Mouse (Mus musculus) stomach, postnatal 0 days (tissue): ENCODE results near the gene Hist1h1c. TPM values are rescaled to one million over a fixed set of nuclear protein-coding genes. Genes with fewer than 3 reads are reported as not detected.
"Not testable (repeated sequence)": the region's sequence is repeated elsewhere in the genome, so short reads cannot be mapped to it uniquely, and the experiment has no call there.

Source experiments
- ATAC-seq: fragments of 200-750 bp; cut with Nextera tagmentation; 2 replicates; pipeline ENCODE4 v1.8.0; 2017; ENCODE audit not compliant: low FRiP score, low TSS enrichment
- DNase-seq: peaks from one replicate; pipeline ENCODE4 v3.0.0-alpha.2; 2016; ENCODE audit warnings: low spot score
- H3K27ac ChIP-seq: fragments of 300-500 bp; sonication (generic); replicated peaks from 2 replicates; pipeline ENCODE4 v1.5.1; 2014; ENCODE audit warnings: mild to moderate bottlenecking, control low read depth
- H3K27me3 ChIP-seq: fragments of 300-500 bp; sonication (generic); 2 replicates; pipeline ENCODE4 v1.6.1; 2014; ENCODE audit warnings: low read length; ENCODE audit not compliant: control insufficient read depth, insufficient read depth
- H3K36me3 ChIP-seq: fragments of 300-500 bp; sonication (generic); 2 replicates; pipeline ENCODE4 v1.6.1; 2014; ENCODE audit warnings: low read length, mixed read lengths; ENCODE audit not compliant: control insufficient read depth, insufficient read depth
- H3K4me1 ChIP-seq: fragments of 300-500 bp; sonication (generic); replicated peaks from 2 replicates; pipeline ENCODE4 v1.6.1; 2014; ENCODE audit warnings: antibody characterized with exemption; ENCODE audit not compliant: control insufficient read depth, insufficient read depth
- H3K4me2 ChIP-seq: fragments of 300-500 bp; sonication (generic); replicated peaks from 2 replicates; pipeline ENCODE4 v1.6.1; 2014; ENCODE audit warnings: low read depth, mild to moderate bottlenecking, control low read depth, moderate library complexity
- H3K4me3 ChIP-seq: fragments of 300-500 bp; sonication (generic); 2 replicates; pipeline ENCODE4 v1.5.1; 2014; ENCODE audit warnings: low read depth, low read length, control low read depth
- H3K9ac ChIP-seq: fragments of 300-500 bp; sonication (generic); 2 replicates; pipeline ENCODE4 v1.6.1; 2014; ENCODE audit warnings: mild to moderate bottlenecking, low read length, control low read depth, mixed read lengths
- H3K9me3 ChIP-seq: fragments of 300-500 bp; sonication (generic); 2 replicates; pipeline ENCODE4 v1.6.1; 2016; ENCODE audit warnings: low read length; ENCODE audit not compliant: control insufficient read depth
- CTCF ChIP-seq: IDR thresholded peaks from 2 replicates; pipeline ENCODE4 v1.5.1; 2016; ENCODE audit warnings: antibody characterized with exemption, low read depth, mild to moderate bottlenecking, moderate library complexity
- EP300 ChIP-seq: optimal IDR thresholded peaks from 2 replicates; pipeline ENCODE3; 2016; ENCODE audit warnings: antibody characterized with exemption
- WGBS: fragments of 180-500 bp; shearing (Covaris S2); extraction: QIAGEN DNeasy Blood & Tissue Kit; methylation state at CpG from one replicate; pipeline ENCODE4 v1.1.7; 2014; 5-methylcytosine and 5-hydroxymethylcytosine counted together
- polyA plus RNA-seq: library from polyadenylated mRNA; unstranded; fragments of >200 nt; fragmentation: Nextera tagmentation; extraction: Ambion mirVana; gene quantifications from 2 replicates; pipeline ENCODE4 v1.2.1, GENCODE M21; 2015

The Hist1h1c gene
- polyA plus RNA-seq, 1 experiment from 2014 or later, result 104 TPM

- Histone ChIP-seq H3K27ac (peak within 1 kb of the TSS; percentile 90), H3K9ac (peak within 1 kb of the TSS; percentile 18; the same call in 1 of the 2 replicates), H3K4me2 (peak within 1 kb of the TSS; percentile 55), H3K4me3 (peak within 1 kb of the TSS; percentile 31)
- H3K27me3 ChIP-seq, H3K9me3 ChIP-seq, H3K4me1 ChIP-seq, H3K36me3 ChIP-seq: not testable (repeated sequence)
- peak; percentile 17; the same call in 1 of the 2 replicates for TF ChIP-seq CTCF
- DNase-seq (peak; percentile 66), ATAC-seq (peak; percentile 38; the same call in 1 of the 2 replicates)
- 2% methylated on average over 27 of the region's 47 CpGs for WGBS
These were observed 12.3 kb downstream of the Hist1h1c start, which contains the start of gene Hist1h2ab for GRCm38 (mm10) chr13:23750839-23751477. Hist1h2ab (plus strand) TSS chr13:23751126.

DNA sequence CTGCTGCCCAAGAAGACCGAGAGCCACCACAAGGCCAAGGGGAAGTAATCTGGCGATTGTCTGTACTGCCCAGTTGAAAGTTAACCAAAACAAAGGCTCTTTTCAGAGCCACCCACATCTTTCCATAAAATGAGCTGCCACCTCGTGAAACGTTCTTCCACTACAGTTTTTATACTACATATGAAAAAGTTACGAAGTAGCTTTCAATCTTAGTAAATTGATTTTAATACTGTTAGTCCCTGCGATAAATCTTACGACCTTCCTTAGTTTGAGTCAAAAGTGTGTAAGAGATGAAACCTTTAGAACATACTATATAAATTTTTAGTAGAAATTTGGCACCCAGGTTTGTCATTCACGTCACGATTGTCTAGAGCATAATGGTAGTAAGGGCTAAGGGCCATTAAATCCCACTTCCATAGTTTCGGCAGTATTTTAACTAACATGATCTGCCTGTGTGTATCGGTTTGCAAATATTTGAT, 12.9 kb downstream of the Hist1h1c start:
- no peak; the same call in 1 of the 2 replicates for TF ChIP-seq CTCF
- TF ChIP-seq EP300, result no peak
- 1% methylated on average over 11 of the region's 11 CpGs for WGBS
- Histone ChIP-seq H3K27me3 (no peaks in the 10 kb centered on the region), H3K9ac (peak overlapping the region; percentile 18; the same call in 1 of the 2 replicates), H3K4me3 (peak overlapping the region; percentile 31), H3K4me1 (no peaks in the 10 kb centered on the region), H3K4me2 (peak overlapping the region; percentile 55), H3K27ac (peak overlapping the region; percentile 90), H3K36me3 (no peaks in the 10 kb centered on the region), H3K9me3 (no peaks in the 10 kb centered on the region)
- ATAC-seq, result no peak
- DNase-seq, result no peak

DNA sequence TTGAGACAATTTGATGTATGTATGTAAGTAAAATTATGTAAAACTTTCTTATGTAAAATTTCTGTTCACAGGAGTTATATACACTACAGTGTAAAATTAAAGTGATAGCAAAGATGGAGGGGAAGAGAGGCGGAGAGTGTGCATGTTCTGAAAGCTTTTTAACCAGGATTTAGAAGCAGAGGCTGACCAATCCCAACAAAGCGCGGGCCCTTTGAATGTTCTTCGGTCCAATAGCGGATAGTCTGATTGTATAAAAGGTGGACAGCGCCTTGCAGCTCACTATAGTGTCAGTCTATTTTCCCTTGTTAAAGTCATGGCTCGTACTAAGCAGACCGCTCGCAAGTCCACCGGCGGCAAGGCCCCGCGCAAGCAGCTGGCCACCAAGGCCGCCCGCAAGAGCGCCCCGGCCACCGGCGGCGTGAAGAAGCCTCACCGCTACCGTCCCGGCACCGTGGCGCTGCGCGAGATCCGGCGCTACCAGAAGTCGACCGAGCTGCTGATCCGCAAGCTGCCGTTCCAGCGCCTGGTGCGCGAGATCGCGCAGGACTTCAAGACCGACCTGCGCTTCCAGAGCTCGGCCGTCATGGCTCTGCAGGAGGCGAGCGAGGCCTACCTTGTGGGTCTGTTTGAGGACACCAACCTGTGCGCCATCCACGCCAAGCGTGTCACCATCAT, 13.6 kb downstream of the Hist1h1c start, which contains the start of gene Hist1h3b:
Gene Hist1h3b, plus strand, starts transcription at position 201 of the 675 bp plus-strand sequence.
- peak; percentile 80 for ATAC-seq
- Histone ChIP-seq H3K9ac (peak within 1 kb of the TSS; percentile 47), H3K4me3 (peak within 1 kb of the TSS; percentile 31), H3K4me2 (peak within 1 kb of the TSS; percentile 55), H3K27ac (peak within 1 kb of the TSS; percentile 90)
- WGBS, result 0% methylated on average over 18 of the region's 47 CpGs
- H3K9me3 ChIP-seq, H3K27me3 ChIP-seq, H3K36me3 ChIP-seq, H3K4me1 ChIP-seq: not testable (repeated sequence)
- peak; percentile 88 for DNase-seq

GRCm38 (mm10) chr13:23752742-23753172, 14.1 kb downstream of the Hist1h1c start:
- Histone ChIP-seq H3K4me3 (peak overlapping the region; percentile 20), H3K4me2 (peak overlapping the region; percentile 40), H3K9me3 (no peaks in the 10 kb centered on the region), H3K36me3 (no peaks in the 10 kb centered on the region), H3K9ac (peak overlapping the region; percentile 47), H3K27ac (0 out of 2 replicates have a peak overlapping the region, but pooled peaks have one; percentile 18), H3K27me3 (no peaks in the 10 kb centered on the region), H3K4me1 (no peaks in the 10 kb centered on the region)
- no peak for TF ChIP-seq EP300
- no peak for TF ChIP-seq CTCF
- ATAC-seq, result no peak
- 6% methylated on average over 6 of the region's 6 CpGs for WGBS
- DNase-seq, result no peak

- WGBS, result 36% methylated on average over 4 of the region's 4 CpGs
- ATAC-seq, result no peak
- no peak overlapping the region for H3K27ac ChIP-seq
These were observed 14.9 kb downstream of the Hist1h1c start for GRCm38 (mm10) chr13:23753314-23754078.

More at GRCm38 (mm10) chr13:23753314-23754078, 14.9 kb downstream of the Hist1h1c start:
- Histone ChIP-seq H3K4me3 (no peak overlapping the region), H3K9me3 (no peaks in the 10 kb centered on the region), H3K4me1 (no peaks in the 10 kb centered on the region), H3K36me3 (no peaks in the 10 kb centered on the region), H3K4me2 (no peak overlapping the region), H3K27me3 (no peaks in the 10 kb centered on the region), H3K9ac (no peak overlapping the region)
- TF ChIP-seq EP300 (no peak), CTCF (no peak)
- DNase-seq, result no peak
